ENCODE assay signal across 11 mouse cellular contexts in the genomic region with DNA sequence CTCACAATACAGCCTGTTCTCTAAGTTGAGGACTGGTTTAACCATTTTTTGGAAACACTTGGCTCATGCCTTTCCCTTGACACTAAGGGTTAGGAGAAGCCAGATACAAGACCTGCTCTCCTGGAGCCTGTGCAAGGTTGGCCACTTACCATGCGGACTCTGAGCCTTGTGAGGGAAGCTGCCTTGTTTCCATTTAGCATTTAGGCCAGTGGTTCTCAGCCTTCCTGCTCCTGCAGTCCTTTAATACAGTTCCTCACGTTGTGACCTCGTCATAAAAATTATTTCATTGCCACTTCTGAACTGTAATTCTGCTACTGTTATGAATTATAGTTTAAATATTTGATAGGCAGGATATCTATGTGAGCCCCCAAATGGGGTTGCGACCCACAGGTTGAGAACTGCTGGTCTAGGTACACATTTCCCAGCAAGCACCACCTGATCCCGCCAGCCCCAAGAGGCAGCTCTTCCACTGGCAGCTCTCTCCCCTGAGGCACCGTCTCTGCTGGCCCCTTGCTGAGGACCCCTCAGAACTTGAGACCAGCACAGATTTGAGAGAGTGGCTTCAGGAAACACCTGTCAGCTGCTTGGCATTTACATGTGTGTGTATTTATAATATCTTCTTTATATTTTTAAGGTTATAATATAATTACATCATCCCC. TPM values are rescaled to one million over a fixed set of nuclear protein-coding genes. Genes with fewer than 3 reads are reported as not detected.
DNase-seq lines count a peak whose midpoint lies in the region; ATAC-seq lines count a peak whose summit lies in the region.
"Had no signal": no experiment of that assay in that cellular context is flagged by ENCODE, and none has a peak within 500 bp of the region (broad histone marks: within the 10 kb centered on the region; RNA-seq: fewer than 3 reads in every experiment).

No protein-coding gene starts in this region.

- no peak for DNase-seq in neural tube, embryonic 11.5 days (ENCODE audit: low spot score)
- DNase-seq in kidney, postnatal 10 days, result peak; percentile 18
- peak; percentile 49 to 61 for DNase-seq in spleen, postnatal 10 days (ENCODE audit: low spot score in 2 of 2)
- DNase-seq in T-cell, adult 2 months (ENCODE audit: low spot score), result no peak
- no peak for DNase-seq in lung, adult 18-20 months
- DNase-seq: cerebellum, adult 11-12 months; gastrocnemius, postnatal 36 days had no signal

- peaks cover 52% of the 10 kb centered on the region for H3K36me3 ChIP-seq in erythroblast, embryonic 14.5 days (ENCODE audit: control insufficient read depth)
- no peaks in the 10 kb centered on the region for H3K36me3 ChIP-seq in neural tube, embryonic 11.5 days (ENCODE audit: control insufficient read depth, insufficient read depth, low read length)
- no peaks in the 10 kb centered on the region for H3K36me3 ChIP-seq in neural tube, embryonic 15.5 days
- H3K36me3 ChIP-seq: embryonic facial prominence, embryonic 15.5 days had no signal

- no peaks in the 10 kb centered on the region for H3K9me3 ChIP-seq in erythroblast, embryonic 14.5 days (ENCODE audit: control insufficient read depth, low read length)
- H3K9me3 ChIP-seq in neural tube, embryonic 11.5 days (ENCODE audit: control insufficient read depth, low read length), result no peaks in the 10 kb centered on the region
- H3K9me3 ChIP-seq in neural tube, embryonic 15.5 days (replicated peaks), result no peaks in the 10 kb centered on the region
- H3K9me3 ChIP-seq: embryonic facial prominence, embryonic 15.5 days had no signal

- H3K4me3 ChIP-seq in erythroblast, embryonic 14.5 days (replicated peaks), result peak overlapping the region; percentile 70
- no peak overlapping the region for H3K4me3 ChIP-seq in neural tube, embryonic 11.5 days (ENCODE audit: low read depth, low read length)
- H3K4me3 ChIP-seq in neural tube, embryonic 15.5 days (replicated peaks), result no peak overlapping the region

- peaks cover 69% of the 10 kb centered on the region for H3K4me1 ChIP-seq in erythroblast, embryonic 14.5 days (ENCODE audit: control insufficient read depth)
- peaks cover 7% of the 10 kb centered on the region; the same call in 1 of the 2 replicates for H3K4me1 ChIP-seq in neural tube, embryonic 11.5 days (ENCODE audit: control insufficient read depth, insufficient read depth, low read length)
- peaks cover 26% of the 10 kb centered on the region for H3K4me1 ChIP-seq in neural tube, embryonic 15.5 days

- 0 out of 2 replicates have a peak overlapping the region, but pooled peaks have one; percentile 3 for H3K4me2 ChIP-seq in neural tube, embryonic 11.5 days (ENCODE audit: low read depth)
- H3K4me2 ChIP-seq in neural tube, embryonic 15.5 days, result no peak overlapping the region

- H3K27ac ChIP-seq in neural tube, embryonic 11.5 days (ENCODE audit: low read depth, low read length), result no peak overlapping the region
- no peak overlapping the region for H3K27ac ChIP-seq in neural tube, embryonic 15.5 days (replicated peaks)
- H3K27ac ChIP-seq: embryonic facial prominence, embryonic 15.5 days had no signal

- no peak overlapping the region for H3K9ac ChIP-seq in neural tube, embryonic 11.5 days (ENCODE audit: low read length)
- H3K9ac ChIP-seq in neural tube, embryonic 15.5 days (replicated peaks), result no peak overlapping the region
- H3K9ac ChIP-seq: embryonic facial prominence, embryonic 15.5 days had no signal

- WGBS in neural tube, embryonic 11.5 days, result 65% methylated on average over 6 of the region's 6 CpGs
- WGBS in neural tube, embryonic 15.5 days, result 77% methylated on average over 6 of the region's 6 CpGs

- peaks cover 11% of the 10 kb centered on the region for H3K27me3 ChIP-seq in erythroblast, embryonic 14.5 days (ENCODE audit: control insufficient read depth)
- H3K27me3 ChIP-seq in neural tube, embryonic 11.5 days (ENCODE audit: control insufficient read depth, insufficient read depth, low read length), result no peaks in the 10 kb centered on the region
- H3K27me3 ChIP-seq in neural tube, embryonic 15.5 days (replicated peaks), result no peaks in the 10 kb centered on the region
- H3K27me3 ChIP-seq: embryonic facial prominence, embryonic 15.5 days had no signal

- no peak for ATAC-seq in erythroblast, adult 5-6 weeks (replicated peaks; ENCODE audit: low FRiP score, poor library complexity, severe bottlenecking)
- no peak for ATAC-seq in neural tube, embryonic 11.5 days (ENCODE audit: insufficient read depth, low FRiP score, low TSS enrichment)
- no peak for ATAC-seq in neural tube, embryonic 15.5 days (ENCODE audit: low FRiP score)

RNA-seq across cellular contexts. Expression of a gene that starts 10.8 kb away (rescaled TPM):
- 7.2 and 9.6 TPM in 2 replicates for polyA plus RNA-seq in erythroblast, embryonic 14.5 days (2012)
- total RNA-seq in erythroblast, adult 5-6 weeks (2015; ENCODE audit: low replicate concordance), result 28.0 and 51.1 TPM in 2 replicates
- 40.2 and 59.4 TPM in 2 replicates for total RNA-seq in erythroblast, adult 5-6 weeks (2017; ENCODE audit: low replicate concordance)
- 2.9 and 3.1 TPM in 2 replicates for polyA plus RNA-seq in neural tube, embryonic 11.5 days (2014; fragmentation: Nextera tagmentation; extraction: Ambion mirVana)
- polyA plus RNA-seq in neural tube, embryonic 15.5 days (2015; fragmentation: Nextera tagmentation; extraction: Ambion mirVana), result 2.2 and 4.6 TPM in 2 replicates

Comparison
In these comparisons a context has a peak if more than half of its experiments do, and no peak if none do; other contexts are left out.
1. DNase-seq: peak in kidney, postnatal 10 days (single experiment) and spleen, postnatal 10 days (2 of 2); none in neural tube, embryonic 11.5 days (single experiment), T-cell, adult 2 months (single experiment) and lung, adult 18-20 months (0 of 2).